Mouse (Mus musculus) megakaryocyte, embryonic 14.5 days (primary cell): Measurements from ENCODE around the gene Olfr70.

Experiments used
- FLI1 ChIP-seq: IDR thresholded peaks from 2 replicates; pipeline ENCODE4 v1.6.1; 2012; ENCODE audit warnings: low read length, inconsistent platforms, mixed read lengths
- GATA1 ChIP-seq: IDR thresholded peaks from 3 replicates; pipeline ENCODE4 v1.6.1; 2012; ENCODE audit warnings: mixed read lengths, low read length, inconsistent platforms, borderline replicate concordance

GRCm38 (mm10) chr4:43675608-43676007 lies 25.0 kb downstream of the Olfr70 start:
- TF ChIP-seq GATA1 (no peak), FLI1 (no peak)
